Mouse (Mus musculus) cortical plate, adult 2 months (tissue): Measurements from ENCODE around the gene Vsnl1.

ENCODE experiments used
- CTCF ChIP-seq: fragments of 200-500 bp; IDR thresholded peaks from 2 replicates; pipeline ENCODE4 v1.5.1; 2011; ENCODE audit warnings: mild to moderate bottlenecking, control low read depth, low read length; ENCODE audit not compliant: insufficient read depth; ENCODE audit errors: extremely low read depth
- POLR2A ChIP-seq: fragments of 200-500 bp; IDR thresholded peaks from 2 replicates; pipeline ENCODE4 v1.6.1; 2011; ENCODE audit warnings: mild to moderate bottlenecking, low read length, control low read depth; ENCODE audit not compliant: insufficient read depth; ENCODE audit errors: extremely low read depth

- no peak for TF ChIP-seq CTCF
- no peak for TF ChIP-seq POLR2A
These were observed 111.9 kb downstream of the Vsnl1 start for GRCm38 (mm10) chr12:11324480-11324879.
